Mouse (Mus musculus) megakaryocyte, adult 5-6 weeks (primary cell): Measurements from ENCODE around the gene Antxr1. TPM values are rescaled to one million over a fixed set of nuclear protein-coding genes. Genes with fewer than 3 reads are reported as not detected.
A peak's percentile ranks its signal among the peaks of the same experiment; 100 is the strongest.

Source experiments
- ATAC-seq: 2 replicates; pipeline ENCODE4 v1.8.0; 2016; ENCODE audit warnings: mild to moderate bottlenecking, inconsistent platforms; ENCODE audit not compliant: poor library complexity, severe bottlenecking
- total RNA-seq, 2 experiments: library from RNA; stranded (forward) in 1 of 2; stranded (reverse) in 1 of 2; fragments of 153-499, 151-499 nt in 1 of 2; fragments of 221-1000, 200-1000 nt in 1 of 2; gene quantifications; 2 replicates each; pipeline versions ENCODE4 v1.2.3 to v1.2.4; 2015 to 2017

Antxr1 gene
- total RNA-seq, 2 experiments from 2014 or later, result 0.07 to 0.56 TPM

GRCm38 (mm10) chr6:87292911-87293851 is 42.4 kb downstream of the Antxr1 start:
- no peak for ATAC-seq

- no peak for ATAC-seq
Observed at GRCm38 (mm10) chr6:87287251-87287650, 48.4 kb downstream of the Antxr1 start.

GRCm38 (mm10) chr6:87285365-87285749 is 50.3 kb downstream of the Antxr1 start:
- ATAC-seq, result no peak

- no peak for ATAC-seq
Observed at GRCm38 (mm10) chr6:87284716-87285364, 50.8 kb downstream of the Antxr1 start.

- ATAC-seq, result no peak
Observed at GRCm38 (mm10) chr6:87282346-87282781, 53.3 kb downstream of the Antxr1 start.

- no peak for ATAC-seq
Observed at GRCm38 (mm10) chr6:87281771-87282170, 53.9 kb downstream of the Antxr1 start.

GRCm38 (mm10) chr6:87278151-87278550 is 57.5 kb downstream of the Antxr1 start:
- ATAC-seq, result no peak

GRCm38 (mm10) chr6:87277527-87277926 is 58.1 kb downstream of the Antxr1 start:
- no peak for ATAC-seq

GRCm38 (mm10) chr6:87276941-87277340 is 58.7 kb downstream of the Antxr1 start:
- no peak for ATAC-seq

- ATAC-seq, result no peak
Observed at GRCm38 (mm10) chr6:87274779-87275178, 60.8 kb downstream of the Antxr1 start.

- ATAC-seq, result no peak
Observed at GRCm38 (mm10) chr6:87273791-87274190, 61.8 kb downstream of the Antxr1 start.

- ATAC-seq, result no peak
Observed at GRCm38 (mm10) chr6:87273141-87273540, 62.5 kb downstream of the Antxr1 start.

- no peak for ATAC-seq
Observed at GRCm38 (mm10) chr6:87272202-87272601, 63.4 kb downstream of the Antxr1 start.

- ATAC-seq, result no peak
Observed at GRCm38 (mm10) chr6:87270452-87270851, 65.2 kb downstream of the Antxr1 start.

GRCm38 (mm10) chr6:87269950-87270349 is 65.7 kb downstream of the Antxr1 start:
- ATAC-seq, result no peak

GRCm38 (mm10) chr6:87262666-87263065 is 73.0 kb downstream of the Antxr1 start:
- ATAC-seq, result no peak

- ATAC-seq, result no peak
Observed at GRCm38 (mm10) chr6:87258976-87259375, 76.6 kb downstream of the Antxr1 start.

- no peak for ATAC-seq
Observed at GRCm38 (mm10) chr6:87257981-87258775, 77.4 kb downstream of the Antxr1 start.

- ATAC-seq, result no peak
Observed at GRCm38 (mm10) chr6:87257471-87257870, 78.2 kb downstream of the Antxr1 start.

- ATAC-seq, result peak; percentile 82
Observed at GRCm38 (mm10) chr6:87255668-87256067, 80.0 kb downstream of the Antxr1 start.

GRCm38 (mm10) chr6:87254756-87255155 is 80.9 kb downstream of the Antxr1 start:
- no peak for ATAC-seq
